Mouse (Mus musculus) heart, embryonic 15.5 days (tissue): ENCODE measurements around the gene Znrd1. TPM values are rescaled to one million over a fixed set of nuclear protein-coding genes. Genes with fewer than 3 reads are reported as not detected.

Source experiments
- ATAC-seq: fragments of 200-750 bp; cut with Nextera tagmentation; replicated peaks from 2 replicates; pipeline ENCODE4 v1.8.0; 2017; ENCODE audit warnings: low read depth, moderate TSS enrichment; ENCODE audit not compliant: insufficient number of reproducible peaks, insufficient read depth, low FRiP score
- H3K27ac ChIP-seq: fragments of 300-500 bp; sonication (generic); 2 replicates; pipeline ENCODE4 v1.5.1; 2015; ENCODE audit warnings: mild to moderate bottlenecking, inconsistent platforms
- H3K27me3 ChIP-seq: fragments of 300-500 bp; sonication (generic); 2 replicates; pipeline ENCODE4 v1.6.1; 2015; ENCODE audit warnings: inconsistent platforms
- H3K36me3 ChIP-seq: fragments of 300-500 bp; sonication (generic); 2 replicates; pipeline ENCODE4 v1.6.1; 2015; ENCODE audit warnings: mild to moderate bottlenecking, inconsistent platforms
- H3K4me1 ChIP-seq: fragments of 300-500 bp; sonication (generic); replicated peaks from 2 replicates; pipeline ENCODE4 v1.6.1; 2015; ENCODE audit warnings: inconsistent platforms
- H3K4me2 ChIP-seq: fragments of 300-500 bp; sonication (generic); 2 replicates; pipeline ENCODE4 v1.6.1; 2015; ENCODE audit warnings: inconsistent platforms, mild to moderate bottlenecking, moderate library complexity
- H3K4me3 ChIP-seq: fragments of 300-500 bp; sonication (generic); 2 replicates; pipeline ENCODE4 v1.5.1; 2015; ENCODE audit warnings: mild to moderate bottlenecking, inconsistent platforms
- H3K9ac ChIP-seq: fragments of 300-500 bp; sonication (generic); 2 replicates; pipeline ENCODE4 v1.6.1; 2015; ENCODE audit warnings: mild to moderate bottlenecking, inconsistent platforms
- H3K9me3 ChIP-seq: fragments of 300-500 bp; sonication (generic); replicated peaks from 2 replicates; pipeline ENCODE4 v1.6.1; 2016; ENCODE audit warnings: inconsistent platforms
- WGBS: fragments of 180-500 bp; shearing (Covaris S2); methylation state at CpG from one replicate; pipeline ENCODE4 v1.1.7; 2015; ENCODE audit warnings: mixed read lengths; 5-methylcytosine and 5-hydroxymethylcytosine counted together
- polyA plus RNA-seq: library from polyadenylated mRNA; unstranded; fragments of >200 nt; fragmentation: Nextera tagmentation; extraction: Ambion mirVana; gene quantifications from 2 replicates; pipeline ENCODE4 v1.2.1, GENCODE M21; 2015

Znrd1 gene
- polyA plus RNA-seq, 1 experiment from 2014 or later = 41.2 TPM

- Histone ChIP-seq H3K9me3 (no peaks in the 10 kb centered on the region), H3K27me3 (no peaks in the 10 kb centered on the region), H3K36me3 (no peaks in the 10 kb centered on the region), H3K9ac (no peak overlapping the region), H3K4me1 (no peaks in the 10 kb centered on the region), H3K4me2 (no peak overlapping the region), H3K27ac (no peak overlapping the region), H3K4me3 (no peak overlapping the region)
- ATAC-seq = no peak
- WGBS = 70% methylated on average over 1 of the region's 1 CpGs
Measured at GRCm38 (mm10) chr17:36966875-36967274, 8.5 kb upstream of the Znrd1 start.

GRCm38 (mm10) chr17:36961125-36961524 is 2.8 kb upstream of the Znrd1 start:
- Histone ChIP-seq H3K4me3 (no peak overlapping the region), H3K27ac (no peak overlapping the region), H3K27me3 (no peaks in the 10 kb centered on the region), H3K9ac (no peak overlapping the region), H3K4me1 (peaks cover 14% of the 10 kb centered on the region), H3K9me3 (no peaks in the 10 kb centered on the region), H3K4me2 (no peak overlapping the region), H3K36me3 (peaks cover 4% of the 10 kb centered on the region)
- 60% methylated on average over 1 of the region's 1 CpGs for WGBS
- no peak for ATAC-seq

GRCm38 (mm10) chr17:36958884-36959283 is 525 bp upstream of the Znrd1 start:
- H3K36me3 ChIP-seq = peaks cover 16% of the 10 kb centered on the region
- 11% methylated on average over 12 of the region's 12 CpGs for WGBS

GRCm38 (mm10) chr17:36953062-36953461 is 5.3 kb downstream of the Znrd1 start:
- peaks cover 26% of the 10 kb centered on the region for H3K36me3 ChIP-seq
- no peak overlapping the region for H3K27ac ChIP-seq
- H3K9ac ChIP-seq = no peak overlapping the region
- no peaks in the 10 kb centered on the region for H3K9me3 ChIP-seq
- ATAC-seq = no peak
- H3K4me2 ChIP-seq = no peak overlapping the region
- H3K4me1 ChIP-seq = peaks cover 16% of the 10 kb centered on the region
- 88% methylated on average over 1 of the region's 1 CpGs for WGBS
- no peaks in the 10 kb centered on the region for H3K27me3 ChIP-seq
- no peak overlapping the region for H3K4me3 ChIP-seq

More at GRCm38 (mm10) chr17:36958884-36959283, 525 bp upstream of the Znrd1 start:
- peak overlapping the region; percentile 76 for H3K4me3 ChIP-seq
- H3K27me3 ChIP-seq = no peaks in the 10 kb centered on the region
- H3K9ac ChIP-seq = peak overlapping the region; percentile 69
- H3K4me2 ChIP-seq = peak overlapping the region; percentile 83
- ATAC-seq = no peak
- no peaks in the 10 kb centered on the region for H3K9me3 ChIP-seq
- peak overlapping the region; percentile 87 for H3K27ac ChIP-seq
- peaks cover 14% of the 10 kb centered on the region for H3K4me1 ChIP-seq

- 75% methylated on average over 2 of the region's 2 CpGs for WGBS
- H3K9ac ChIP-seq = no peak overlapping the region
Measured at GRCm38 (mm10) chr17:36952631-36953030, 5.7 kb downstream of the Znrd1 start.

GRCm38 (mm10) chr17:36950981-36951947 is 7.1 kb downstream of the Znrd1 start, which contains the start of gene Ppp1r11:
Ppp1r11 (minus strand) TSS chr17:36951741.
- ATAC-seq = peak; percentile 96
- Histone ChIP-seq H3K36me3 (peaks cover 23% of the 10 kb centered on the region), H3K27me3 (peaks cover 10% of the 10 kb centered on the region), H3K4me1 (peaks cover 23% of the 10 kb centered on the region), H3K9me3 (no peaks in the 10 kb centered on the region), H3K27ac (peak within 1 kb of the TSS; percentile 75), H3K4me3 (peak within 1 kb of the TSS; percentile 87), H3K4me2 (peak within 1 kb of the TSS; percentile 68), H3K9ac (peak within 1 kb of the TSS; percentile 73)
- WGBS = 2% methylated on average over 36 of the region's 36 CpGs

More at GRCm38 (mm10) chr17:36952631-36953030, 5.7 kb downstream of the Znrd1 start:
- Histone ChIP-seq H3K9me3 (no peaks in the 10 kb centered on the region), H3K4me1 (peaks cover 15% of the 10 kb centered on the region), H3K27me3 (peaks cover under 1% of the 10 kb centered on the region; the same call in 1 of the 2 replicates), H3K27ac (no peak overlapping the region), H3K4me3 (no peak overlapping the region), H3K4me2 (no peak overlapping the region), H3K36me3 (peaks cover 26% of the 10 kb centered on the region)
- ATAC-seq = no peak

- no peak for ATAC-seq
- H3K4me2 ChIP-seq = no peak overlapping the region
- no peak overlapping the region for H3K9ac ChIP-seq
- 92% methylated on average over 8 of the region's 8 CpGs for WGBS
- no peak overlapping the region for H3K4me3 ChIP-seq
- peaks cover 12% of the 10 kb centered on the region for H3K36me3 ChIP-seq
- H3K27me3 ChIP-seq = peaks cover 30% of the 10 kb centered on the region
- H3K4me1 ChIP-seq = peaks cover 23% of the 10 kb centered on the region
- H3K9me3 ChIP-seq = no peaks in the 10 kb centered on the region
- H3K27ac ChIP-seq = no peak overlapping the region
Measured at GRCm38 (mm10) chr17:36949265-36949664, 9.1 kb downstream of the Znrd1 start.

- peaks cover 9% of the 10 kb centered on the region; the same call in 1 of the 2 replicates for H3K36me3 ChIP-seq
- no peak overlapping the region for H3K9ac ChIP-seq
- H3K9me3 ChIP-seq = no peaks in the 10 kb centered on the region
- ATAC-seq = no peak
- no peak overlapping the region for H3K27ac ChIP-seq
- H3K27me3 ChIP-seq = peaks cover 40% of the 10 kb centered on the region
- 83% methylated on average over 1 of the region's 1 CpGs for WGBS
- no peak overlapping the region for H3K4me3 ChIP-seq
- no peak overlapping the region for H3K4me2 ChIP-seq
- peaks cover 26% of the 10 kb centered on the region for H3K4me1 ChIP-seq
Measured at GRCm38 (mm10) chr17:36948286-36948685, 10.1 kb downstream of the Znrd1 start.

- no peak for ATAC-seq
- under 1% methylated on average over 62 of the region's 62 CpGs for WGBS
- Histone ChIP-seq H3K4me2 (peak overlapping the region; percentile 99), H3K4me1 (peaks cover 37% of the 10 kb centered on the region), H3K9ac (peak overlapping the region; percentile 66), H3K9me3 (no peaks in the 10 kb centered on the region), H3K36me3 (peaks cover 9% of the 10 kb centered on the region; the same call in 1 of the 2 replicates), H3K27ac (no peak overlapping the region), H3K4me3 (peak overlapping the region; percentile 62), H3K27me3 (peaks cover 50% of the 10 kb centered on the region)
Measured at GRCm38 (mm10) chr17:36947051-36947819, 11.1 kb downstream of the Znrd1 start.

GRCm38 (mm10) chr17:36944121-36944775 is 14.1 kb downstream of the Znrd1 start:
- peaks cover 73% of the 10 kb centered on the region for H3K27me3 ChIP-seq
- H3K4me2 ChIP-seq = no peak overlapping the region
- H3K4me1 ChIP-seq = peaks cover 27% of the 10 kb centered on the region
- 25% methylated on average over 9 of the region's 9 CpGs for WGBS
- no peak overlapping the region for H3K27ac ChIP-seq
- ATAC-seq = no peak
- no peak overlapping the region for H3K9ac ChIP-seq
- H3K36me3 ChIP-seq = peaks cover 7% of the 10 kb centered on the region; the same call in 1 of the 2 replicates
- H3K9me3 ChIP-seq = no peaks in the 10 kb centered on the region
- no peak overlapping the region for H3K4me3 ChIP-seq
